Mouse (Mus musculus): ENCODE measurements at regions not wholly inside any gene's neighbourhood (a gene's known extent, or its start where the extent isn't known, plus 50 kb on each side); places are given as distances from the start of the nearest gene placed in this dataset.

- TF ChIP-seq CTCF (IDR thresholded peaks at IDR 0.05; ENCODE audit: low read depth) (peak; percentile 80), EP300 (optimal IDR thresholded peaks at IDR 0.05) (no peak)
These were observed 2735.8 kb downstream of the Gm37988 start for GRCm38 (mm10) chr1:7543492-7543891.

Data from stomach, postnatal 0 days (tissue).